Mouse (Mus musculus) testis, adult 2 months (tissue): ENCODE data around the gene Trmt1l. TPM values are rescaled to one million over a fixed set of nuclear protein-coding genes. Genes with fewer than 3 reads are reported as not detected.

Experiments used
- H3K27ac ChIP-seq: fragments of 200-500 bp; 2 replicates; pipeline ENCODE4 v1.5.1; 2012; ENCODE audit warnings: low read depth, low read length; ENCODE audit not compliant: control insufficient read depth, insufficient read depth
- H3K27me3 ChIP-seq: fragments of 200-500 bp; 2 replicates; pipeline ENCODE4 v1.6.1; 2012; ENCODE audit warnings: mild to moderate bottlenecking, low read length, moderate library complexity; ENCODE audit not compliant: control insufficient read depth, insufficient read depth
- H3K36me3 ChIP-seq: fragments of 200-500 bp; 2 replicates; pipeline ENCODE4 v1.6.1; 2012; ENCODE audit warnings: mild to moderate bottlenecking, low read length; ENCODE audit not compliant: control insufficient read depth, insufficient read depth
- H3K4me1 ChIP-seq: fragments of 200-500 bp; 2 replicates; pipeline ENCODE4 v1.6.1; 2012; ENCODE audit warnings: low read length; ENCODE audit not compliant: control insufficient read depth, insufficient read depth
- H3K4me3 ChIP-seq: fragments of 200-500 bp; 2 replicates; pipeline ENCODE4 v1.5.1; 2012; ENCODE audit warnings: low read depth, mild to moderate bottlenecking, low read length, moderate library complexity, mixed read lengths; ENCODE audit not compliant: control insufficient read depth
- CTCF ChIP-seq: fragments of 200-500 bp; IDR thresholded peaks from 2 replicates; pipeline ENCODE4 v1.5.1; 2012; ENCODE audit warnings: low read depth, mild to moderate bottlenecking, inconsistent platforms, low read length, moderate library complexity; ENCODE audit not compliant: control insufficient read depth, insufficient read depth, insufficient replicate concordance
- POLR2A ChIP-seq: fragments of 200-500 bp; IDR thresholded peaks from 2 replicates; pipeline ENCODE4 v1.6.1; 2012; ENCODE audit warnings: low read depth, mild to moderate bottlenecking, inconsistent platforms, low read length, moderate library complexity; ENCODE audit not compliant: control insufficient read depth
- polyA plus RNA-seq: library from polyadenylated mRNA; depleted of rRNA; stranded (reverse); fragments of >200 nt; gene quantifications from 2 replicates; pipeline ENCODE4 v1.2.3, GENCODE M21; 2012; rRNA removed

The Trmt1l gene
- polyA plus RNA-seq, result 14.0 and 14.7 TPM in 2 replicates

DNA sequence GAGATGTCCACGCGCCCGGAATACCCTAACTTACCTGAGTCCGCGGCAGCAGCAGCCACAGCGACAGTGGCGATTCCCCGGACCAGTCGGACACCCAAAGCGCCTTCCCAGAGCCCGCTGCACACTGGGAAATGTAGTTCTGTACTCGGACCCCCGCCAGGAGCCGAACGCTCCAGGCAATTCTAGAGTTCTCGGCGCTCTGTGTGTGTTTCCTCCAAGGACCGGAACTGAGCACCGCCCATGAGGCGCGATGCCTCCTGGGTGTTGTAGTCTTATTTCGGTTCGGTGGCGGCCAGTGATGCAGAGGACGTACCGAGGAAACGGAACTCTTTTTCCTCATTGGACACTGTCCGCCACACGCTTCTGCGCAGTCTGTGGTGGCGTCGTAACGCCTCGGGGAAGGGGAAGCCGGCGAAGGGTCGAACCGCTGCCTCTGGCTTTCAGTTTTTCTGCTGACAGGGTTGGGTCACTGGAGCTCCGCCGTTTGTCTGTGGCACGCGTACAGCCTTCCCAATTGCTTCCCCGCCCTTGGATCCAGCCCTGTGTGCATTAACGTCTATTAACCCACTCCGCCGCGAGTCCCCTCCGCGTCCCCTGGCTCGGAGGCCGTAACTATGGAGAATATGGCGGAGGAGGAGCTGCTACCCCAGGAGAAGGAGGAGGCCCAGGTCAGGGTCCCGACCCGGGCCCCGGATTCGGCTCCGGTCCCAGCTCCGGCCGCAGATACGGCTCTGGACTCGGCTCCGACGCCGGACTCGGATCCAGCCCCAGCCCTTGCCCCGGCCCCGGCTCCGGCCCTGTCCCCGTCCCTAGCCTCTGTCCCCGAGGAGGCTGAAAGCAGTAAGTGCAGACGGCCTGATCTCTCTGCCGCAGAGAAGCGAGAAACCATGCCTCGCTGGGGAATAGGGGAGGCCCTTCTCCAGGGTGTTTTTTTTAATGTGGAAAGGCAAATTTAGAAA lies at the start of gene Trmt1l, which contains the start of gene Swt1:
Trmt1l (plus strand) TSS at position 280 of the 959 bp plus-strand sequence.
Swt1 (minus strand) TSS at position 193 of the 959 bp plus-strand sequence.
- TF ChIP-seq POLR2A, result peak; percentile 98
- no peak for TF ChIP-seq CTCF
- Histone ChIP-seq H3K27ac (peak within 1 kb of the TSS; percentile 92), H3K27me3 (no peaks in the 10 kb centered on the region), H3K4me1 (peaks cover 2% of the 10 kb centered on the region), H3K4me3 (peak within 1 kb of the TSS; percentile 92), H3K36me3 (no peaks in the 10 kb centered on the region)

DNA sequence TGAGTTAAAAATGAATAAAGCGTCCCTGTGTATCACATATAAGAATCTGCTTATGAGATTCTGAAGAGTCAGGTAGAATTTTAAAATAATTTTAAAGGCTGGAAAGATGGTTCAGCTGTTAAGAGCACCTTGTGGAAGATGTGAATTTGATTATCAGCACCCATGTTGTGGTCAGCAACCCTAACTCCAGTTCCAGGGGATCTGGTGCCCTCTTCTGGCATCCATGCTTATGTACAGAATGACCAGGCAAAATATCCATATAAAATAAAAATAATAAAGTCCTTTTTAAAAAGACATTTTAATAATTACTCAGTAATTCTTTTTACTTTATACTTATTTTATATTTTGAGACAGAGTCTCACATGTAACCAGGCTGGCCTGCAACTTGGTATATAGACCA lies 38.3 kb upstream of the Trmt1l start:
- Histone ChIP-seq H3K36me3 (no peaks in the 10 kb centered on the region), H3K4me1 (no peaks in the 10 kb centered on the region), H3K27ac (no peak overlapping the region), H3K27me3 (no peaks in the 10 kb centered on the region), H3K4me3 (no peak overlapping the region)
- no peak for TF ChIP-seq POLR2A
- no peak for TF ChIP-seq CTCF

DNA sequence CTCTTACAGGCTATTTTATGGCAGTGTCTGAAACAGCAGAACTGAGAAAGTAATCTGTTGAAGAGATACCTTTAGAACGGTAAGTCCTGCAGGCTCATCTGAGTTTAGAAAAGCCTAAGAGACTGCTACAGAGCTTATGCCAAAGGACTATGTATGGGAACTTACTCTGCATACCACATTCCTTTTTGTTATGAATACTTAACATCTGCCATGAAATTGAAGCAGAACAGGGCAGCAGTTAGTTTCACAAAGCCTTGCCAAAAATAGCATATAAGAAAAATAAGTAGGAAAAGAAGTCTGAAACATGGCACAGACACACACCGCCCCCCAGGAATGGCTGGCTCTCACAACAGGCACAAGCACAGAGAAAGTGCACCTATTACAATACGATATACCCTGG lies 18.5 kb upstream of the Trmt1l start:
- TF ChIP-seq CTCF (no peak), POLR2A (no peak)
- Histone ChIP-seq H3K36me3 (no peaks in the 10 kb centered on the region), H3K4me1 (no peaks in the 10 kb centered on the region)

GRCm38 (mm10) chr1:151422178-151422577 lies 6.2 kb upstream of the Trmt1l start:
- H3K36me3 ChIP-seq, result no peaks in the 10 kb centered on the region

More for the DNA sequence above, 18.5 kb upstream of the Trmt1l start:
- H3K27me3 ChIP-seq, result no peaks in the 10 kb centered on the region
- H3K4me3 ChIP-seq, result no peak overlapping the region
- no peak overlapping the region for H3K27ac ChIP-seq

GRCm38 (mm10) chr1:151426947-151427600 lies 1.3 kb upstream of the Trmt1l start:
- TF ChIP-seq POLR2A, result no peak
- no peak for TF ChIP-seq CTCF
- Histone ChIP-seq H3K4me3 (peak overlapping the region; percentile 60; the same call in 1 of the 2 replicates), H3K4me1 (peaks cover 2% of the 10 kb centered on the region), H3K27ac (no peak overlapping the region), H3K36me3 (no peaks in the 10 kb centered on the region), H3K27me3 (no peaks in the 10 kb centered on the region)

More at GRCm38 (mm10) chr1:151422178-151422577, 6.2 kb upstream of the Trmt1l start:
- H3K27me3 ChIP-seq, result no peaks in the 10 kb centered on the region
- TF ChIP-seq CTCF (no peak), POLR2A (no peak)
- no peak overlapping the region for H3K4me3 ChIP-seq
- H3K4me1 ChIP-seq, result peaks cover 2% of the 10 kb centered on the region
- no peak overlapping the region for H3K27ac ChIP-seq

- peak overlapping the region; percentile 74 for H3K27ac ChIP-seq
These were observed 467 bp upstream of the Trmt1l start for GRCm38 (mm10) chr1:151427888-151428262.

GRCm38 (mm10) chr1:151429316-151429715 lies 974 bp downstream of the Trmt1l start:
- no peaks in the 10 kb centered on the region for H3K36me3 ChIP-seq
- no peaks in the 10 kb centered on the region for H3K27me3 ChIP-seq
- H3K4me3 ChIP-seq, result peak overlapping the region; percentile 92
- no peak for TF ChIP-seq POLR2A
- H3K27ac ChIP-seq, result peak overlapping the region; percentile 92
- peaks cover 2% of the 10 kb centered on the region for H3K4me1 ChIP-seq

More at GRCm38 (mm10) chr1:151427888-151428262, 467 bp upstream of the Trmt1l start:
- TF ChIP-seq POLR2A (no peak), CTCF (no peak)
- peak overlapping the region; percentile 92 for H3K4me3 ChIP-seq
- no peaks in the 10 kb centered on the region for H3K27me3 ChIP-seq
- peaks cover 2% of the 10 kb centered on the region for H3K4me1 ChIP-seq
- H3K36me3 ChIP-seq, result no peaks in the 10 kb centered on the region
